Mouse (Mus musculus): ENCODE results near the gene Lamtor5. TPM values are rescaled to one million over a fixed set of nuclear protein-coding genes. Genes with fewer than 3 reads are reported as not detected.

Gene Lamtor5
- 75.0 and 92.6 TPM in 2 replicates for polyA plus RNA-seq (2012; rRNA removed)

DNA sequence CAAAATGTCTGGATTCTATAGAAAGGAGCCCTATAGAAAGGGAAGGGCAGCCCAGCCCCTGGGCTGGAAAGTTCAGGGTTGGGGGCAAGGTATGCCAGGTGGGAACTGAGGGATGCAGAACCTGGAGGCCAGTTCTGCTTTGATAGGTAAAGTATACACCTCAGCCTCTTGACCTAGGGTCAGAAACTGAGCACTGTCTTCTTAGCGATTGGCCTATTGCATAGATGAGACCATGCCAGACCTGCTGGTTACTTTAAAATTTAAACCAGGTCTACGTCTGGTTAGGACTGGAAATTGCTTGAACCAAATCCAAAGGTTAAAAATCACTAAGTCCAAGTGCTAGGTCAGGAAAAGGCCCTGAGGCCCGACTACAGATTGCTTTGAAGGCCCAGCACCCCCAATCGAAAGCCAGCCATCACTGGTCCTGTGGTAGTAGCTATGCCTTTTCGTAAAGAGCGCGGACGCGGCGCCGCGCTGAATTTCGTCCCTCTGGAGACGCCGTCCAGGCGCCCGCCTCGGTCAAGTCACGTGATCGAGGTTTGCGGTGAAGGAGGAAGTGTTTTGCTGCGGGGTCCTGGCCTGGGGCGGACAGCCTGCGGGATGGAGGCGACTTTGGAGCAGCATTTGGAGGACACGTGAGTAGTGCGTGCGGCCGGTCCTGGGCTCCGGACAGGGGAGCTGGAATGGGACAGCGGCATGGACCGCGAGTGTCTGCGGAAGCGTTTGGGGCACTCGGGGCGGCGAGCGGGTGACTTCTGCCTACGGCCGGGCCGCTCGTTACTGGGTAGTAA lies at the start of gene Lamtor5:
TSS of gene Lamtor5 (plus strand) at position 380 of the 791 bp plus-strand sequence.

DNA sequence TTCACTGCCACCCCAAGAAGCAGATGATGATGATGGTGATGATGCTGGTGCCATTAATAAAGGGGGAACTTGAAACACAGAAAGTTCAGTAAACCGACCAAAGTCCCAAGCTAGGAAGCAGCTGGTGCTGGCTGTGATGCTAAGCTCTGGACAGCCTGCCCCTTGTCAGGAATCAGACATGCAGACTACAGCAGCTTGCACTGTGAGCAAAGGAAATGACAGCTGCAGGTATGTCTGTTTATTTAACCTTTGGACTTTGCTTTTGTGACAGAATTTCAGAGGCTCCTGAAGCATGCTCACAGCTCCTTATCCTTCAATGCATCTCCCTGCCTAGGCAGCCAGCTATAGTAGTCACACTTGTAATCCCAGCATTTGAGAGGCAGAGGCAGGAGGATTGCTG lies 48.1 kb upstream of the Lamtor5 start, which contains the start of gene A630076J17Rik:
TSS of gene A630076J17Rik (plus strand) at position 88 of the 400 bp plus-strand sequence.

DNA sequence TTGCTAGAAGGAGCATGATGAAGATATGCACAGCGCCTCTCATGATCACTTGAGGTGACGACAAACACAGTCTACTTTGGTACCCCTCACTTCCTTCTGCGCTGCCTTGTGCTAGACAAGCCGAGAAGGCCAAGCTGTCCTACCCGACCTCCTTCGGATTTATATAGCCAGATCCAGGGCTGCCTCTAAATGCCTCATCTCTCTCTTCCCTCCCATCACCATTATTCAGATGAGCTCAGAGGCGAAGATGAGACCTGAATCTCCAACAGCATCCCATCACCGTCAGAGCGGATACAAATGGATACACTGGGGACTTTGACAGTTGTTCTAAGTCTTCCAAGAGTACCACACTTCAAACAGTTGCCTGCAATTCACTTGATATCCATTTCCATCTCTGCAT lies 39.1 kb upstream of the Lamtor5 start, which contains the start of gene Prok1:
TSS of gene Prok1 (minus strand) at position 101 of the 400 bp plus-strand sequence.

DNA sequence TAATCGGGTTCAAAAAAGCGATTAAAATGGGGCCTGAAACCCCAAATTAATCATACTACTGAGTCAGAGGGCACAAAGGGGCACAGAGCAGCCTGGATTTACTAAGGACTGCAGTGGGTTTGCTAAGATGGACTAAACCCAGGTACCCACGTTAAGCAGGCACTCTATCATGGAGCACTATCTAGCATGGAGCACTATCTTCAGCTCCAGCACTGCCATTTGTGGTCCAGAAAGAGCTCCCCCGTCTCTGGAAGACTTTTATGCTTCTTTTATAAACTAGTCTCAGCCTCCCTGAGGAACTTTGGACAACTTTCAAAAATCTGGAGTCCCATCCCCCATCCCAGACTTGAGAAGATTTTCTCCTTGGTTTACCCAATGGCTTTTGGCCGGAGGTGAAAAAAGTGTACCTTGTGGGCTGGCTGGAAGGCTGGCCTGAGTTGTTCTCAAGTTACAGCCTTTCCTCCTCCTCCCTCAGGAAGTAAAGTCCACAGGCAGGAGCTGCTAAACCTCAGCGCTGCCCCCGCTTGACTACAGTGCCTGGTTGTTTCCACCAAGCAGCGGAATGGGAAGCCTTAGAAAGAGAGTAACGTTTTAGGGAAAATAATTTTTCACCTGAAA lies 12.2 kb downstream of the Lamtor5 start, which contains the start of gene Slc16a4:
TSS of gene Slc16a4 (plus strand) at position 467 of the 618 bp plus-strand sequence.

Other genes starting within 250 kb of the Lamtor5 start
- gene Kcna3, start 242.7 kb upstream of the Lamtor5 start, polyA plus RNA-seq (2012; rRNA removed), result 1.3 and 1.4 TPM in 2 replicates
- 0.63 and 1.1 TPM in 2 replicates for gene Kcna2, start 177.7 kb upstream of the Lamtor5 start, polyA plus RNA-seq (2012; rRNA removed)
- not detected in 2 replicates for gene Kcna10, start 95.8 kb upstream of the Lamtor5 start, polyA plus RNA-seq (2012; rRNA removed)
- not detected in 2 replicates for gene Cym, start 57.1 kb upstream of the Lamtor5 start, polyA plus RNA-seq (2012; rRNA removed)
- not detected in 2 replicates for gene A630076J17Rik, start 48.2 kb upstream of the Lamtor5 start, polyA plus RNA-seq (2012; rRNA removed)
- 0.06 and 0.10 TPM in 2 replicates for gene Prok1, start 39.2 kb upstream of the Lamtor5 start, polyA plus RNA-seq (2012; rRNA removed)
- 0.64 and 0.75 TPM in 2 replicates for gene Slc16a4, start 12.4 kb downstream of the Lamtor5 start, polyA plus RNA-seq (2012; rRNA removed)
- gene Rbm15, start 54.8 kb downstream of the Lamtor5 start, polyA plus RNA-seq (2012; rRNA removed), result 9.0 and 10.6 TPM in 2 replicates
- 0.91 and 0.97 TPM in 2 replicates for gene Kcnc4, start 180.7 kb downstream of the Lamtor5 start, polyA plus RNA-seq (2012; rRNA removed)
- 5.6 and 7.4 TPM in 2 replicates for gene Slc6a17, start 239.2 kb downstream of the Lamtor5 start, polyA plus RNA-seq (2012; rRNA removed)

Data from ovary, adult 2 months (tissue).